Mouse (Mus musculus) left cerebral cortex, adult 2 months (tissue): ENCODE results near the gene Tmem223. TPM values are rescaled to one million over a fixed set of nuclear protein-coding genes. Genes with fewer than 3 reads are reported as not detected.

Source experiments
- DNase-seq, 2 experiments: peaks; one replicate each; pipeline ENCODE4 v3.0.0; 2021 to 2022; ENCODE audit warnings: low spot score in 2 of 2, mixed read lengths in 1 of 2; ENCODE audit errors: extremely low spot score in 1 of 2
- H3K27ac ChIP-seq: fragments of 200-600 bp; 2 replicates; pipeline ENCODE4 v1.8.1; 2022
- H3K4me3 ChIP-seq: fragments of 200-600 bp; 2 replicates; pipeline ENCODE4 v1.8.1; 2022
- CTCF ChIP-seq: fragments of 200-600 bp; IDR thresholded peaks from 2 replicates; pipeline ENCODE4 v1.8.1; 2022; ENCODE audit warnings: antibody characterized with exemption, mild to moderate bottlenecking, moderate library complexity
- intact Hi-C: fragments of 180-260 bp; cut with DNase I; formaldehyde crosslinking; loops from one replicate; pipeline ENCODE4 v1.15.1; 2025
- total RNA-seq, 2 experiments: library from RNA; stranded (reverse); gene quantifications; 2 replicates each; pipeline ENCODE4 v1.2.3; 2021

The Tmem223 gene
- total RNA-seq, 2 experiments from 2014 or later = 63.8 to 66.8 TPM

- Histone ChIP-seq H3K4me3 (no peak overlapping the region), H3K27ac (no peak overlapping the region)
- intact Hi-C loops = no loop called here
- no peak for TF ChIP-seq CTCF
- no peak for DNase-seq
These were observed 36.5 kb upstream of the Tmem223 start for GRCm38 (mm10) chr19:8734334-8734733.

DNA sequence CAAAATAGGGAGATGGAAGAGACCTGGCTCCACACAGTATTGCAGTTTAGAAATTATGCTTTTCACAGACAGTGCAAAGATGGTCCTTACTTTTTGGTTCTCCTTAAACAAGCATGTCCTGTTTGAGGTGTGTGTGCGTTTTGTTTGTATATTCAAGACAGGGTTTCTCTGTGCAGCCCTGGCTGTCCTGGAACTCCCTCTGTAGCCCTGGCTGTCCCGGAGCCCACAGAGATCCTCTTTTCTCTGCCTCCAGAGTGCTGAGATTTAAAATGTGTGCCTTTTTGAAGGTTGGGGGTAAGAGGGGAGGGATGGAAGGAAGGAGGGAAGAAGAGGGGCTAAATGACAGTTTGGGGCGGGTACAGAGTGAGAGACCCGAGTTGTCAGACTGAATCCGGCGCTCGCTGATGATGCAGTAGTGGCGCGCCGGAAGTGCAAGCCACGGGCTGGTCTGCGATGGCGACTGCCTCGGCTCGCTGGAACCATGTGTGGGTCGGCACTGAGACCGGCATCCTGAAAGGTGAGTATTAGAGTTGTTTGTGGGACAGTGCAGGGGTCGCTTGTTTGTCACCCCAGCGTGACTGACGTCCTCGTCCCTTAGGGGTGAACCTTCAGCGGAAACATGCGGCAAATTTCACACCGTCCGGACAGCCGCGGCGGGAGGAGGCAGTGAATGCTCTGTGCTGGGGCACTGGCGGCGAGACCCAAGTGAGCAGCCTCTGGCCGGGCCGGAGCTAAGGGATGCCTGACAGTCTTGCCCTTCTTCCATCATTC lies 35.2 kb upstream of the Tmem223 start, which contains the start of gene Wdr74:
Gene Wdr74 (plus strand): TSS at position 439 of the 771 bp plus-strand sequence.
- peak; percentile 92 to 97 for DNase-seq
- intact Hi-C loops = no loop called here
- peak within 1 kb of the TSS; percentile 68 for H3K4me3 ChIP-seq
- peak within 1 kb of the TSS; percentile 90 for H3K27ac ChIP-seq
- TF ChIP-seq CTCF = no peak

DNA sequence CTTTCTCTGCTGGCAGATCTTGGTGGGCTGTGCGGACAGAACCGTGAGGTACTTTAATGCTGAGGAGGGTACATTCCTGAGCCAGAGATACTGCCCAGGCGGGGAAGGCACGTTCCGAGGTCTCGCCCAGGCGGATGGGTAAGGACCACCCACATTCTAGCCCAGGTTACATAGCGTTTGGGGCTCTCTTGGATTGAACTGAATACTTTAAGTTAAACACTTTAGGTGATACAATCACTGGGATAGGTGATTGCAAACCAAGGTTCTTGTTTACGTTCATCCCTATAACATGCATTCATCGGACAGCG lies 34.7 kb upstream of the Tmem223 start:
- no peak for DNase-seq
- Histone ChIP-seq H3K4me3 (peak overlapping the region; percentile 68), H3K27ac (peak overlapping the region; percentile 90; the same call in 1 of the 2 replicates)
- no peak for TF ChIP-seq CTCF
- intact Hi-C loops = no loop called here

DNA sequence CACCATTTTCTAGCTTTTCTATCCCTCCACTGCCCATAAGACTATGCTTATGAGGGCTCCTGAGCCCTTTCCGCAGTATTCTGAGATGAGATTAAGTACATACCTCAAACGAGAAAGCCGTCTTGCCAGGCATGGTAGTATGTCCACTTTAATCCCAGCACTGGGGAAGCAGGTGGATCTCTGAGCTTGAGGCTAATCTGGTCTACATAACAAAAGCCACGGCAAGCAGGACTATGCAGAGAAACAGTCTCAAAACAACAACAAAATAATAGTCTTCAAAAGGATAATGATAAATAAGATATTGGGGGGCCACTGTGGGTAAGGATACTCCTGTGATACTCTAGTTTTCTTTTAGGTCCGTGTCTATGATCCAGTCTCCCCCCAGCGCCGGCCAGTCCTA lies 31.9 kb upstream of the Tmem223 start:
- no peak overlapping the region for H3K27ac ChIP-seq
- DNase-seq = no peak
- intact Hi-C loops = no loop called here
- no peak overlapping the region for H3K4me3 ChIP-seq
- no peak for TF ChIP-seq CTCF

GRCm38 (mm10) chr19:8739646-8740045 lies 31.1 kb upstream of the Tmem223 start:
- no peak overlapping the region for H3K27ac ChIP-seq
- no peak for TF ChIP-seq CTCF
- DNase-seq = no peak
- H3K4me3 ChIP-seq = no peak overlapping the region
- intact Hi-C loops = no loop called here

- peak within 1 kb of the TSS; percentile 96 for H3K27ac ChIP-seq
- intact Hi-C loops = no loop called here
- DNase-seq = no peak
- no peak for TF ChIP-seq CTCF
- H3K4me3 ChIP-seq = peak within 1 kb of the TSS; percentile 82
These were observed 30.2 kb upstream of the Tmem223 start, which contains the start of gene 1700092M07Rik for GRCm38 (mm10) chr19:8740603-8741002. TSS of gene 1700092M07Rik (plus strand) at chr19:8740718.

DNA sequence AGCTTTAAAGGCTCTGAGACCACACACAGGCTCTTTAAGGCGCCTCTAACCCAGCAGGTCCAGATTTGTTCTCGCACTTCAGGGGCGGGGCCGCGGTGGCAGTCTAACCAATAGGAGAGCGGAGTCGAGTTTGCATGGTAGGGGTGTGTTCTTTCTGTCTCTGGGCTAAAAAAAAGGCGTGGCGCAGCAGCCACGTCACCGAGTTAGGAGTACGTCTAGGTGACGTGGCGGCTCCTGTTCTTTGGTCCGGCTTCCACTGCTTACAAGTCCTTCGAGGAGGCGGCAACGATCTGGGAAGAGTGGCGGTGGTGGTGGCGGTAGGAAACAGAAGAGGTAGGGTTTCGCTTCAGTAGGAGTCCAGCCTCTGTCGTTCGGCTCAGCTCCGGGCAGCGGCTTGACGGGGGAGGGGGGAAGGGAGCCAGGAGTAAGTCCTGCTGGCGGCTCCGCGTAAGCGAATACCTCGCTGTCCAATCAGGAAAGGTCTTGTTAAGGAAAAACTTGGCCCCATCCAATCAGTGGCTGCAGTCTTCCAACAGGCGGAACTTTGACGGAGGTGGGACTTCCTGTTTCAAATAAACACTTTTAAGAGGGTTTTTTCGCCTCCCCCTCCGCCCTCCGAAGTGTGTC lies 29.4 kb upstream of the Tmem223 start, which contains the start of gene Stx5a:
Gene Stx5a (plus strand): TSS at position 171 of the 627 bp plus-strand sequence.
- intact Hi-C loops = no loop called here
- TF ChIP-seq CTCF = peak; percentile 18
- Histone ChIP-seq H3K27ac (peak within 1 kb of the TSS; percentile 96), H3K4me3 (peak within 1 kb of the TSS; percentile 82)
- DNase-seq = peak; percentile 89 to 94

GRCm38 (mm10) chr19:8742176-8742575 lies 28.6 kb upstream of the Tmem223 start:
- Histone ChIP-seq H3K4me3 (peak overlapping the region; percentile 82), H3K27ac (peak overlapping the region; percentile 96)
- DNase-seq = no peak
- intact Hi-C loops = no loop called here
- TF ChIP-seq CTCF = no peak

GRCm38 (mm10) chr19:8745382-8745781 lies 25.4 kb upstream of the Tmem223 start:
- H3K27ac ChIP-seq = no peak overlapping the region
- H3K4me3 ChIP-seq = no peak overlapping the region
- intact Hi-C loops = no loop called here
- no peak for DNase-seq
- no peak for TF ChIP-seq CTCF

DNA sequence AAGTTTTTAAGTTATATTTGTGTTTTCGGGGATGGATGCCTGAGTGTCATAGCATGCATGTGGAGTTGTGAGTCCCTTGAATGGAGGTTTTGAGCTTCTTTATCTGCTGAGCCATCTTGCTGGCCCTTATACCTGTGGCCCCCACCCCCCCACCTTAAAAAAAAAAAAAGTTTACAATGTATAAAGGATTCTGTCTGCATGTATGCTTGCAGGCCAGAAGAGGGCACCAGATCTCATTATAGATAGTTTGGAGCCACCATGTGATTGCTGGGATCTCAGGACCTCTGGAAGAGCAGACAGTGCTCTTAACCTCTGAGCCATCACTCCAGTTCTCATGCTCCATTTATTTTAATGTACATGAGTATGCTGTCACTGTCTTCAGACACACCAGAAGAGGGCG lies 23.4 kb upstream of the Tmem223 start:
- DNase-seq = no peak
- intact Hi-C loops = no loop called here
- Histone ChIP-seq H3K27ac (no peak overlapping the region), H3K4me3 (no peak overlapping the region)
- peak; percentile 39 for TF ChIP-seq CTCF

DNA sequence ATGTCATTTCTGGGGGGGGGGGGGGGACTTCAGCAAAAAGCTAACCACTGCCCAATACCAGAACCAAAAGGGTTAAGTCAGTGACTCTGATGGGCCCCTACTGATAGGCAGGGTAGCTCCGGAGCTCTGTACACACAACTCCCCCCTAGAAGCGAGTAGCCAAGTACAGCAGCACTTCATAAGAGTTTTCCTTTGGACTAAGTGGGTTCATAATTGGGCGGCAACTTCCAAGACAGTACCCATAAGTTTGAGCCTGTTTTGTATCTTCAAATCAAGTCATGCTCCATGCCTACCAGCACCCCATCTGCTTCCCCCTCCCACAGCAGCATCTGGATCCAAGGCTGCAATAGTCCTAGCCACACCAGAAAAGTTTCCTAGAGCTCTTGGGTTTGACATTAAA lies 15.1 kb upstream of the Tmem223 start:
- intact Hi-C loops = no loop called here
- no peak for TF ChIP-seq CTCF
- H3K27ac ChIP-seq = no peak overlapping the region
- DNase-seq = no peak
- H3K4me3 ChIP-seq = no peak overlapping the region; the same call in 1 of the 2 replicates

GRCm38 (mm10) chr19:8756635-8757387 lies 14.0 kb upstream of the Tmem223 start, which contains the start of gene Nxf1:
TSS of gene Nxf1 (plus strand) at chr19:8757073.
- TF ChIP-seq CTCF = no peak; the same call in 1 of the 2 replicates
- Histone ChIP-seq H3K4me3 (peak within 1 kb of the TSS; percentile 93), H3K27ac (peak within 1 kb of the TSS; percentile 91)
- intact Hi-C loops = loop anchor here (1.0 kb wide), 1 partner anchor 17 kb away; the partner anchor contains the start of gene Tmem179b
- peak; percentile 93 to 94 for DNase-seq
